Mouse (Mus musculus) urinary bladder, postnatal 14 days (tissue): ENCODE data around the gene Olfr774.
"Not testable (repeated sequence)": the region's sequence is repeated elsewhere in the genome, so short reads cannot be mapped to it uniquely, and the experiment has no call there.

ENCODE experiments used
- DNase-seq: peaks from one replicate; pipeline ENCODE4 v3.0.0; 2021; ENCODE audit warnings: low spot score

Gene Olfr774

GRCm38 (mm10) chr10:129235904-129236303 is at the start of gene Olfr774:
TSS of gene Olfr774 (plus strand) at chr10:129236204.
- DNase-seq = no peak

DNA sequence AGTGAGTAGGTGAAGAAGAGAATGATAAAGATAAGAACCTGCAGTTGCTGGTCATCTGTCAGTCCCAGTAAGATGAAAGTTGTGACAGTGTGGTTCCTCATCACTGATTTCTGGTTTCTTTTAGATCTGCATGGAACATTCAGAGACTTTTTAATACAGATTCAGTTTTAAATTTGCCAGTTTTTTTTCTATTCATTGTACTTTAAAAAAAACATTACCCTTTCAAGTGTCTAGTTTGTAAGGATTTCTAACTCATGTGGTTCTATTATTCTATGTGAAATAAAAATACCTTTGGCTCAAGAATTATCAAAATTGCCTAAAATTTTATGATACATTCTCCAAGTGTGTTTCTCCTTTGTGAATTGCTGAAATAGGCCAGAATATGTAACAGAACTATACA is 48.7 kb upstream of the Olfr774 start, which contains the start of gene Olfr773:
Olfr773 (minus strand) TSS at position 101 of the 400 bp plus-strand sequence.
- not testable (repeated sequence) for DNase-seq

DNA sequence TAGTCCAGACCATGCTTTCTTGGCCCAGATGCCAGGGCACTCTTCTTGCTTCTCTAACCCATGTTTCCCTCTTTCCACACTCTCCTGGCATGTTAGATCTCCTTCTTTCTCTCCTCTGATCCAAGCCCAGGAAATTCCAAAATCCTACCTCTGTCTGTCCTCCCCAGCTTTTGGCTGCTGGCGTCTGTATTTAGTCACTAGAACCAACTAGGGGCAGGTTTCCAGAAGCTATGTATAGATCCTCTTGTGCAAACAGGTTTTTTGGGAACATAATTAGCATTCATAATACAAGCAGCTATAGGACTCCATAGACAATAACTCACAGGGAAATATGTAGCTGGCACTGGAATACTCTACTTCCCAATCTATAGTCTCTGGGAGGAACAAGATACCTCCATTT is 5.3 kb upstream of the Olfr774 start:
- DNase-seq = no peak

DNA sequence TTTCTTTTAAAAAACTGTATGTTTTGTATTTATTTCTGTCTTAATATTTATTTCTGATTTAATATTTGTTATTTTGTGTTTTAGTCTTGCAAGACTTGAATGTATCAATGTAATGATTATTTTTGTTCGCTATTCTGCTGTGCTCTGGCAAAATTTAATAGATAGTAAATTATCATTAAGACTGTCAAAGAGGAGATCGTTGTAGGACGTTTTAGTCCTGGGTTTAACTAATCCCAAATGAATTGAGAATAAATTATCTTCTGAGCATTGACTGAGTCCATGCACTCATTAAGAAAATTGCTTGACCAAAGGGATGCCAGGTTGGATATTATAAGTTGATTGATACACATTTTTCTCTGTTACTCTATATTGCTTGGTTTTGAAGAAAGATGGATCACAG is 12.1 kb downstream of the Olfr774 start, which contains the start of gene Olfr775:
Olfr775 (plus strand) TSS at position 301 of the 400 bp plus-strand sequence.
- DNase-seq = no peak

- no peak for DNase-seq
Observed at GRCm38 (mm10) chr10:129258827-129259226, 22.8 kb downstream of the Olfr774 start, which contains the start of gene Olfr776. TSS of gene Olfr776 (plus strand) at chr10:129259127.

DNA sequence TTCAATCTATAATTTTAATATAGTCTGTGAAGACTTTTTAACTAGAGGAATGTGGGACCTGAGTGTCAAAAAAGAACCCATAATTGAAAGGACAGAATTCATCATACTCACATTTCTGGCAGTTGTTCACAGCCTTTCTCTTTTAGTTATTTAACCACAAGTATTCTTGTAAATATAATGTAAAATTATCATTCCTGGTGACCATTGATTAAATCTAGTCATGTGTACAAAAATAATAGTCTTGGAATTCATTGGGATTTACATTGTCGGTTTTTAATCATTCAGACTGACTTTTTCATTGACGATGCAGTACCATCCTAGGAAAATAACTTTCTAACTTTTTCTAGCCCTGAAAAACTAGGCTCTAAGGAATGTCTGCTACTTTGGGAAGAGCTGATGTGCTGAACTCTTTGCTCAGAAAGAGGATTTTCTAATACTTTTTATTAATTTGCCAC is 35.1 kb downstream of the Olfr774 start, which contains the start of gene Olfr777:
Olfr777 (minus strand) TSS at position 405 of the 455 bp plus-strand sequence.
- DNase-seq = no peak
